Mouse (Mus musculus): ENCODE measurements around the gene Pbrm1. TPM values are rescaled to one million over a fixed set of nuclear protein-coding genes. Genes with fewer than 3 reads are reported as not detected.
A peak's percentile ranks its signal among the peaks of the same experiment; 100 is the strongest.

Gene Pbrm1
- polyA plus RNA-seq, 1 experiment from 2014 or later: 132 TPM

DNA sequence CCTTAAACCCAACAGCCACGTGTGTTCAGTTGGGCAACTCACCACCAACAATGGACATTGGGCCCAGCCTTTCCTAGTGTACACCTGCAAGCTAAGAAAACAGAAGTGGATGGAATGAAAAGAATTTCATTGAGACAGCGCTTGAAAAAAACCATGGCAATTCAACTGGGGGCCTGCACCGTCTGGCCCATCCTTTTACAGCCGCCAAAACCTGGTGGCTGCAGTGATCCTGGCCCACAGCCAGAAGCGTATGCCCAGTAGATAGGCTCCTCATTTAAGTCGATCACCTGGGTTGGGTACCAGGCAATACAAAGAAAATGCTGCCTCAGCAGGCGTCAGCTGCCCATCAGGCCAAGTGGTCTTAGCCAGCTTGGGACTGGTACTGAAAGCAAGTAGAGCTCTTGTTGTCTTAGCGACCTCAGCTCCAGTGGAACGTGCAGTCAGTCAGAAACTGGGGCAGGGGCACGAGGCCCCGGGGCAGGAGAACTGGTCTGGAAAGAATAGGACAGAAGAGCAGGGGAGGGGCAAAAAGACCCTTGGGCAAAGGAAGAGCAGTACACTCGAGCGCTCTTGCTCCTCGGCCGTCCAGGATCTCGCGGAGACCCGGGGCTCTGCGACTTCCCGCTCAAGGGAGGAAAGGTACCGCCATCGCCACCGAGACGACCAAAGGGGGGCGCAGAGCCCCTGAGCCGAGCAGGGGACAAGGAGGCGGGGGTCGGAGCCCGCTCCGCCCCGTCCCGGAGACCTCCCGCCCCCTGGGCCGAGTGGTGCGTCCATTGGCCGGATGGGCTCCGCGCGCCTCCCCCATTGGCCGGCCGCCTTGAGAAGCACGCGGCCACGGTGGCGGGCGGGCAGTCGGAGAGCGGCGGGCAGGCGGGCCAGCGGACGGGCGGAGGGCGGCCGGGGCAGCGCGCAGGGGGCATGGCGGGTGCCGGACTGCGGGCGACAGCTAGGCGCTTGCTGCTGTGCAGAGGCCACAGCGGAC lies 111.6 kb downstream of the Pbrm1 start, which contains the start of gene Nt5dc2:
Gene Nt5dc2 (plus strand): TSS at position 818 of the 985 bp plus-strand sequence.
- no peaks in the 10 kb centered on the region for H3K27me3 ChIP-seq (ENCODE audit: insufficient read depth, poor library complexity, severe bottlenecking)
- peak within 1 kb of the TSS; percentile 95 for H3K4me3 ChIP-seq
- DNase-seq (ENCODE audit: low spot score): peak; percentile 96
- H3K9me3 ChIP-seq: no peaks in the 10 kb centered on the region
- H3K36me3 ChIP-seq: peaks cover 29% of the 10 kb centered on the region
- peaks cover 48% of the 10 kb centered on the region for H3K4me1 ChIP-seq
- H3K27ac ChIP-seq: peak within 1 kb of the TSS; percentile 97
- WGBS: 4% methylated on average over 61 of the region's 63 CpGs

DNA sequence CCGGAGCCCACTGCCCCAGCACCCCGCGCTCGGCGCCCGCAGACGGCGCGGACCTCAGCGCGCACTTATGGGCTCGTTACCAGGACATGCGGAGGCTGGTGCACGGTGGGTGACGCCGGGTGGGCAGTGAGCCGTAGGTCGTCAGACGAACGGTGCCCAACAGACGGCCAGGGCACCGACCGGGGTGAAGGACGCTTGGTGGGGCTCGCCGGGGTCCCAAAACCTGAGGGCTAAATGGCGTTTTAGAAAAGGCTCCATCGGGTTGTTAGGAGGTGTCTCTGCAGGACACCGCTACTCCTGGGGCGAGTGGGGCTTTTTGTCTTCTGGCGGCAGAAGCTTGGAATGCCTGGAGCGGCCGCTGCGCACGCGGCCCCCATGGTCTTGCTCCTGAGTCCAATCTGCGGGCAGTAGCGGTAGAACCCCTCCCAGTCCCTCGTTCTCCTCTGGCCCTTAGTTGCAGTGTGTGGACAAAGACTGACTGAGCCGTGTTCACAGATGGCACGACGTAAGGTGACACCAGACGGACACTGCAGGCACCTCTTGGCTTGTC lies 112.4 kb downstream of the Pbrm1 start:
- Histone ChIP-seq H3K36me3 (peaks cover 31% of the 10 kb centered on the region), H3K4me1 (peaks cover 43% of the 10 kb centered on the region), H3K27ac (peak overlapping the region; percentile 97), H3K9me3 (no peaks in the 10 kb centered on the region), H3K4me3 (peak overlapping the region; percentile 95), H3K27me3 (ENCODE audit: insufficient read depth, poor library complexity, severe bottlenecking) (no peaks in the 10 kb centered on the region)
- WGBS: under 1% methylated on average over 43 of the region's 43 CpGs
- peak; percentile 86 for DNase-seq (ENCODE audit: low spot score)

DNA sequence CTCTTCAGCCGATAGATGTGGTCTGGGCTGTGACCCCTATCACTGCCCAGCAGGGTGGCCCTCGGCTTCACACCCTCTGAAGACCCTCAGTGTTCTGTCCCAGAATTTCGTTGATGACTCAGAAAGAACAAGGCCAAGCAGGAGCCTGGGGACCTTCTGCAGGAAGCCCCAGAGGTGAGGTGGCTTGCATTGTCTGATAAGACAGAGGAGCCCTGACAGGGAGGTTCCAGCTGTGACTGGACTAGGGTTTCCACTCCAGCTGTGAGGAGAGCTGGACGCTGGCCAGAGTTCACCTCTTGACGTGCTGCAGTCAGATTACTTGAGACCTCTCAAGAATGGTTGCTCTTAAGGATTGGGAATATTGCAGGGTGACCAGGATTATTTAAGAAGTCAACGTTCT lies 113.1 kb downstream of the Pbrm1 start:
- Histone ChIP-seq H3K27me3 (ENCODE audit: insufficient read depth, poor library complexity, severe bottlenecking) (no peaks in the 10 kb centered on the region), H3K27ac (peak overlapping the region; percentile 97), H3K4me3 (peak overlapping the region; percentile 95), H3K9me3 (no peaks in the 10 kb centered on the region), H3K36me3 (peaks cover 37% of the 10 kb centered on the region), H3K4me1 (peaks cover 41% of the 10 kb centered on the region)
- DNase-seq (ENCODE audit: low spot score): peak; percentile 86
- WGBS: 7% methylated on average over 6 of the region's 6 CpGs

DNA sequence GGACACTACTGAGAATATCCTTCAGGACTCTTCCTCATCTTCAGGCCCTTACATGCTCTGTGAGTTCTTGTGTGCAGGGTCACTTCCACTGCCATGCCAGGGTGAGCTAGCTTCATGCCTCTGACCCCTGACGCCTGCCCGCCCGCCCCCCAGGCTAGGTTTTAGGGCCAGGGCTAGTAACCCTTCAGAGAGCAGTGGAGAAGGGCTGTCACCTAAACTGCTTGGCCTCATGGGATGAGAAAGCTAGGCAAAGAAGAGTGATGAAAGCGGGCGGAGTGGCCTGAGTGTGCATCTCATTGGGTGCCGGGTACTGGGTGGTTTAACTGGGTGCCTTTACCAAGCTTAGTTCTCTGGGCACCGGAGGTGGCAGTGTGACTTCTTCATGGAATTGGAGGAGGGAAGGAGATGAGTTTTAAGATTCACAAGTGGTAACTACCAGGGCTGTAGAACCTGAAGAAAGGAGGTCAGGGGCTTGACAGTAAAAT lies 113.6 kb downstream of the Pbrm1 start:
- H3K36me3 ChIP-seq: peaks cover 38% of the 10 kb centered on the region
- H3K4me1 ChIP-seq: peaks cover 37% of the 10 kb centered on the region
- peak overlapping the region; percentile 95 for H3K4me3 ChIP-seq
- peak overlapping the region; percentile 97; the same call in 1 of the 2 replicates for H3K27ac ChIP-seq
- WGBS: 81% methylated on average over 7 of the region's 7 CpGs
- no peaks in the 10 kb centered on the region for H3K27me3 ChIP-seq (ENCODE audit: insufficient read depth, poor library complexity, severe bottlenecking)
- no peaks in the 10 kb centered on the region for H3K9me3 ChIP-seq
- peak; percentile 74 for DNase-seq (ENCODE audit: low spot score)

DNA sequence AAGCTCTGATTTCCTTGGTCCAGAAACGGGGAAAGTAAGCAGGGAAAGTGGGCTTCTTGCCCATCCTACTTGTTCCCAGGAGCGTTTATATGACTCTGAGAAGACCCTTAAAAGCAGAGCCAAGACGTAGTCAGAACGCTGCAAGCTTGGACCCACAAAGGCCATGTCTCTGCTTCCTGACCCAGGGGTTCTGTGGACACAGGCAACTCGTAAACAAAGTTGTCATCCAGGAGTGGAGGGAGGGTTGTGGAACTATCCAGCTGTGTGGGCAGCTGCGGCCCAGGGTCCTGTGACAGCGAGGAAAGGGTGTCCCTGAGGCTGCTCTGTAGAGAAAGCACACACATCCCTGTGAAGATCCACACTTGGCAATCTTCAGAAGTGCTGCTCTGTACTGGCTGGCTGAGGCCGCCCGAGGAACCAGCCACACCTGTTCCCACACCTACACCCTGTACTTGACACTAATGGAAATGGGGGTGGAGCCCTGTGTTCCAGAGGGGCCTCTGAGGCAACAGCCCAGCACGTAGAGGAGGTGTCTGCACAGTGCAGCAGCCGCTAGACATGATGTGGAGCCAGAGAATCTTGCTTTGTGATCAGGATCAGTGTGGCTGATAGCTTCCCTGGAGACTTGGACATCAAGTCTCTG lies 114.2 kb downstream of the Pbrm1 start:
- H3K27ac ChIP-seq: peak overlapping the region; percentile 53; the same call in 1 of the 2 replicates
- H3K9me3 ChIP-seq: no peaks in the 10 kb centered on the region
- H3K27me3 ChIP-seq (ENCODE audit: insufficient read depth, poor library complexity, severe bottlenecking): no peaks in the 10 kb centered on the region
- H3K36me3 ChIP-seq: peaks cover 44% of the 10 kb centered on the region
- H3K4me1 ChIP-seq: peaks cover 37% of the 10 kb centered on the region
- WGBS: 72% methylated on average over 11 of the region's 11 CpGs
- peak; percentile 71 for DNase-seq (ENCODE audit: low spot score)
- peak overlapping the region; percentile 95; the same call in 1 of the 2 replicates for H3K4me3 ChIP-seq

DNA sequence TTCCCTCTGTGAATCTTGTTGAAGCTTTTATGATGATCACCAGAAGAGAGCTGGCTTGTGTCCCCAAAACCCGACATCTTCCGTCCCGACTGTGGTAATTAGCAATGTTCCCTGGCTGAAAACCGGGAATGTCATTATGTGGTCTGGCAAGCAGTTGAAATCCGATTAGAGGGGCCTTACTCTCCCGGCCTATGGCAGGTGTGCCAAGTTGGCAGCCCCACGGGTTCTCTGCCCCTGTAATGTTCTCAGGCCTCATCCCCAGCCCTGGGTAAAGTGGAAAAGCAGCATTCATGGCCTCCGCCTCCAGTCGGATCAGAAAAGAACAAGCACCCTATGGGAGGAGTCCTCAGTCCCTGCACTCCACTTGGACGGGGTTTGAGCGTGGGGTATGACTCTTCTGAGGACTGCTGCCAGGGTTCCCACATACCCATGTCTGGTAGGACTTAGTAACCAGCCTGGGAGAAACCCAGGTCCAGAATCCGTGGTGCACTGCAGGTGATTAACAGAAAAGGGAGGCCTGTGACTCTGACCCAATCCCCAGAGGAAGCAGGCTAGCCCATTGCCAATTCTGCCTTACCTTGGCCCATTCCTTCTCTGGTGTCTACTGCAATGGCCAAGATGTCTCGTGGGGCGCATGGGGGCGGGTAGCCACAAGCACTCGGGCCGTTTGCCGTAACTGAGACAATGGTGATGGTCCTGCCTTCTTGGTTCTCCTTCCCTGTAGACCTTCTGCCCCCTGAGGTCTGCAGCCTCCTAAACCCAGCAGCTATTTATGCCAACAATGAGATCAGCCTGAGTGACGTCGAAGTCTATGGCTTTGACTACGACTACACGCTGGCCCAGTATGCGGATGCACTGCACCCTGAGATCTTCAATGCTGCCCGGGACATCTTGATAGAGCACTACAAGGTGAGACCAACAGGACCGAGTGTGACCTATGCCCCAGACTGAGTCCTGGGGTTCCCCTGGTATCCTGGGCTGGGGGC lies 115.4 kb downstream of the Pbrm1 start:
- Histone ChIP-seq H3K36me3 (peaks cover 56% of the 10 kb centered on the region), H3K4me3 (no peak overlapping the region), H3K4me1 (peaks cover 40% of the 10 kb centered on the region), H3K9me3 (no peaks in the 10 kb centered on the region), H3K27ac (no peak overlapping the region), H3K27me3 (ENCODE audit: insufficient read depth, poor library complexity, severe bottlenecking) (no peaks in the 10 kb centered on the region)
- peak; percentile 74 for DNase-seq (ENCODE audit: low spot score)
- WGBS: 92% methylated on average over 25 of the region's 25 CpGs

DNA sequence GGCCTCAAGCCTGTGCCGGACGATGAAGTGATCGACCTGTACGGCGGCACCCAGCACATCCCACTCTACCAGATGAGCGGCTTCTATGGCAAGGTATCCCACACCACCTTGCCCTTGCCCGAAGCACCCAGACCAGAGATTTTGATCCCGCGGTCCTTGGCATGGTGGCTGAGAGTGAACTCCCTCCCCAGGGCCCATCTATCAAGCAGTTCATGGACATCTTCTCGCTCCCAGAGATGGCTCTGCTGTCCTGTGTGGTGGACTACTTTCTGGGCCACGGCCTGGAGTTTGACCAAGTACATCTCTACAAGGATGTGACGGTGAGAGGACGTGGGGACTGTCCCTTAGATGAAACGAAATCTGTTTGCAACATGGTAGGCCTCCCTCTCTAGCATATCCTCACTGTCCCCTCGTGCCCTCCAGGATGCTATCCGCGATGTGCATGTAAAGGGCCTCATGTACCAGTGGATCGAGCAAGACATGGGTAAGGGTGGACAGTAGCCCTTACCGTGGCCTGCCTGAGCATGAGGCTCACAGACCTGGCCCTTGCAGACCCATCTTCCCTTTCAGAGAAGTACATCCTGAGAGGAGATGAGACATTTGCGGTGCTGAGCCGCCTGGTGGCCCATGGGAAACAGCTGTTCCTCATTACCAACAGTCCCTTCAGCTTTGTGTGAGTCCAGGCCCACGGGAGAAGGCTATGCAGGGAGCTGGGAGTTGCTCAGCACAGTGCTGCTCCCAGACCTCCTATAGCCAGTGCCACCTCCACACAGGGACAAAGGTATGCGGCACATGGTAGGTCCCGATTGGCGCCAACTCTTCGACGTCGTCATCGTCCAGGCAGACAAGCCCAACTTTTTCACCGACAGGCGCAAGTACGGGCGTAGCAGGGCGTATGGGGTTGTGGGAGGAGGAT lies 116.8 kb downstream of the Pbrm1 start:
- H3K4me3 ChIP-seq: no peak overlapping the region
- DNase-seq (ENCODE audit: low spot score): peak; percentile 74
- no peak overlapping the region for H3K27ac ChIP-seq
- peaks cover 28% of the 10 kb centered on the region for H3K4me1 ChIP-seq
- peaks cover 70% of the 10 kb centered on the region for H3K36me3 ChIP-seq
- H3K27me3 ChIP-seq (ENCODE audit: insufficient read depth, poor library complexity, severe bottlenecking): no peaks in the 10 kb centered on the region
- WGBS: 95% methylated on average over 34 of the region's 34 CpGs
- H3K9me3 ChIP-seq: no peaks in the 10 kb centered on the region

DNA sequence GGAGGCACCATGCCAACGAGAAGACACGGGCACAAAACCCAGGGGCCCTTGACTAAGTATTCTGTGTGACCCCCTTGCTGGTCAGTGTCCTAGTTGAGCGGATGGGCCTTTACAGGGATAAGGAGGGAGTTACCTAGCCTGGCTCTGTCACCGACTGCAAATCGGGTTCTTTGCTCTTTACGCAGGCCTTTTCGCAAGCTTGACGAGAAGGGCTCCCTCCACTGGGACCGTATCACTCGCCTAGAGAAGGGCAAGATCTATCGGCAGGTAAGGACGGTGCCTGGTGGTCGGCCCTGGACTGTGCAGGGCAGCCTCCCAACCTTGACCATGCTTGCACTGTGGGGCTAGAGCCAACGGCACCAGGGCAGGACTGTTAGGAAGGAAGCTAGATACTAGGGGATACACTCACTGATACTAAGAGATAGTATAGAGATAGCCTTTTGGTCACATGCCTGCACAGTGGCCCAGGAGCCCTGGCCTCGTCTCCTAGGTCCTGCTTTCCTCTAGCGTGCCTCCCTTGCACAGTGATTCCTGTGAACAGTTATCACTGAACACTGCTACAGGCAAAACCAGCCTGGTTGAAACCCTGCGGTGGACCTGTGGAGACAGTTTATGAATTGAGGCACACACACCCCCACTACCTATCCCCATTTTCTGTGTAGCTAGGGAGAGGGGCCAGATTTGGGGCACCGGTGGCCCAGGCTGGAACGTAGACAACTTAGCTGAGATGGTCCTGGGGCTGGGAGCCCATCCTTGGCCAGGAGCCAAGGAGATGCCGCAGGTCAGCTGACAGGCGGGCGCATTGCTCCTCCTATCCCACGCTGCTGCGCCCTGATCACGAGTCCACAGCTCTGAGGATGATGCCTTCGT lies 117.7 kb downstream of the Pbrm1 start:
- DNase-seq (ENCODE audit: low spot score): peak; percentile 71
- Histone ChIP-seq H3K27ac (0 out of 2 replicates have a peak overlapping the region, but pooled peaks have one; percentile 42), H3K36me3 (peaks cover 77% of the 10 kb centered on the region), H3K4me3 (no peak overlapping the region), H3K9me3 (no peaks in the 10 kb centered on the region), H3K27me3 (ENCODE audit: insufficient read depth, poor library complexity, severe bottlenecking) (no peaks in the 10 kb centered on the region), H3K4me1 (peaks cover 27% of the 10 kb centered on the region)
- 85% methylated on average over 26 of the region's 26 CpGs for WGBS

DNA sequence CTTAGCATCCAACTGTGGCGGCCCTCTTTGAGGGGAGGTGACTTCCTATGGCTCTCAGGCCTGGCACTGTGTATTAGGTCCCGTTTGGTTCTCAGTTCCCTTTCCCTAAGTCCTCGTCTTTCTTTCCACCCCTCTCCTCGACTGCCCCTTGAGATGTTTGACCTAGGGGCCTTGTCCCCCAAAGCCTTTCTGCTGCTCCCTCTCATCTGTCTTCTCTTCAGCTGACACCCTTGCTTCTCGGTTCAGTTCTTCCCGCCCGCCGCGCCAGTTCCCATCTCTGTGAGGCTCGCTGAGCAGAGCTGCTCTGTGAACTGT lies 118.3 kb downstream of the Pbrm1 start:
- H3K4me3 ChIP-seq: no peak overlapping the region
- H3K27me3 ChIP-seq (ENCODE audit: insufficient read depth, poor library complexity, severe bottlenecking): no peaks in the 10 kb centered on the region
- H3K36me3 ChIP-seq: peaks cover 83% of the 10 kb centered on the region
- peaks cover 22% of the 10 kb centered on the region for H3K4me1 ChIP-seq
- peak; percentile 60 for DNase-seq (ENCODE audit: low spot score)
- 85% methylated on average over 10 of the region's 10 CpGs for WGBS
- H3K9me3 ChIP-seq: no peaks in the 10 kb centered on the region
- H3K27ac ChIP-seq: peak overlapping the region; percentile 37; the same call in 1 of the 2 replicates

DNA sequence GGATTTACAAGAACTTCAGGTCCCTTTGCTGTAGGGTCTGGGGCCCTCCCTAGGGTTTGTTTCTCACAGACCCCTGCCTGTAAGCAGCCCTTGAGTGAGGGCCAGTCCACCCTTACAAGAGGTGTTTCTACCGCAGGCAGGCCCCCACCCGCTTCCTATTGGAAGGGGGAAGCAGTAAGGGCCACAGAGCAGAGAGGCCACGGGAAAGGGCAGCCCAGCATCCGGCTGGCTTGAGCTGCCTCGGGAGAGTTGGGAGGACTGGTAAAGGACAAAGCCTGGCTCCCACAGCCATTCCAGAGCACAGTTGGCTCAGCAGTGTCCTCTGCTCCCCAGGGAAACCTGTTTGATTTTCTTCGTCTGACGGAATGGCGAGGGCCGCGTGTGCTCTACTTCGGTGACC lies 118.9 kb downstream of the Pbrm1 start:
- Histone ChIP-seq H3K4me1 (peaks cover 17% of the 10 kb centered on the region), H3K27ac (peak overlapping the region; percentile 37; the same call in 1 of the 2 replicates), H3K9me3 (no peaks in the 10 kb centered on the region), H3K27me3 (ENCODE audit: insufficient read depth, poor library complexity, severe bottlenecking) (no peaks in the 10 kb centered on the region), H3K4me3 (no peak overlapping the region), H3K36me3 (peaks cover 88% of the 10 kb centered on the region)
- 80% methylated on average over 11 of the region's 11 CpGs for WGBS
- DNase-seq (ENCODE audit: low spot score): peak; percentile 72

Data from heart, embryonic 10.5 days (tissue).